Mouse (Mus musculus) MEL (cell line): ENCODE measurements around the gene Apol7e.

Source experiments
- CTCF ChIP-seq, 3 experiments: IDR thresholded peaks in 2 of 3; conservative IDR thresholded peaks in 1 of 3; 2 replicates each; pipeline ENCODE4 v1.5.1; 2011 to 2012; ENCODE audit warnings: low read length in 3 of 3, low read depth in 2 of 3, mild to moderate bottlenecking in 2 of 3, improper control_type of control experiment in 1 of 3, inconsistent platforms in 1 of 3, mixed read lengths in 1 of 3, moderate library complexity in 1 of 3; ENCODE audit not compliant: control insufficient read depth in 1 of 3, insufficient read depth in 1 of 3, poor library complexity in 1 of 3, severe bottlenecking in 1 of 3
- EP300 ChIP-seq, 2 experiments: IDR thresholded peaks; 2 replicates each; pipeline ENCODE4 v1.6.1; 2011; ENCODE audit warnings: improper control_type of control experiment in 2 of 2, low read length in 2 of 2, low read depth in 1 of 2, mild to moderate bottlenecking in 1 of 2
- ETS1 ChIP-seq: IDR thresholded peaks from 2 replicates; pipeline ENCODE4 v1.6.1; 2012; ENCODE audit warnings: low read depth, mild to moderate bottlenecking, inconsistent platforms, low read length, improper control_type of control experiment, moderate library complexity
- GABPA ChIP-seq: IDR thresholded peaks from 2 replicates; pipeline ENCODE4 v1.6.1; 2012; ENCODE audit warnings: low read depth, mild to moderate bottlenecking, inconsistent platforms, low read length, improper control_type of control experiment, moderate library complexity
- POLR2A ChIP-seq, 2 experiments: IDR thresholded peaks; 2 replicates each; pipeline ENCODE4 v1.6.1; 2011 to 2012; ENCODE audit warnings: low read length in 2 of 2, mild to moderate bottlenecking in 2 of 2, control low read depth in 1 of 2, improper control_type of control experiment in 1 of 2, low read depth in 1 of 2, moderate library complexity in 1 of 2; ENCODE audit not compliant: control insufficient read depth in 1 of 2, insufficient read depth in 1 of 2, poor library complexity in 1 of 2
- POLR2AphosphoS5 ChIP-seq: IDR thresholded peaks from 2 replicates; pipeline ENCODE4 v1.6.1; 2012; ENCODE audit warnings: low read depth, borderline replicate concordance, mild to moderate bottlenecking, inconsistent platforms, low read length, moderate library complexity, mixed read lengths
- TAL1 ChIP-seq: IDR thresholded peaks from 2 replicates; pipeline ENCODE4 v1.6.1; 2012; ENCODE audit warnings: mild to moderate bottlenecking, inconsistent platforms, low read length, moderate library complexity, mixed read lengths
- ZC3H11A ChIP-seq: IDR thresholded peaks from 2 replicates; pipeline ENCODE4 v1.6.1; 2012; ENCODE audit warnings: low read depth, mild to moderate bottlenecking, inconsistent platforms, low read length, improper control_type of control experiment

DNA sequence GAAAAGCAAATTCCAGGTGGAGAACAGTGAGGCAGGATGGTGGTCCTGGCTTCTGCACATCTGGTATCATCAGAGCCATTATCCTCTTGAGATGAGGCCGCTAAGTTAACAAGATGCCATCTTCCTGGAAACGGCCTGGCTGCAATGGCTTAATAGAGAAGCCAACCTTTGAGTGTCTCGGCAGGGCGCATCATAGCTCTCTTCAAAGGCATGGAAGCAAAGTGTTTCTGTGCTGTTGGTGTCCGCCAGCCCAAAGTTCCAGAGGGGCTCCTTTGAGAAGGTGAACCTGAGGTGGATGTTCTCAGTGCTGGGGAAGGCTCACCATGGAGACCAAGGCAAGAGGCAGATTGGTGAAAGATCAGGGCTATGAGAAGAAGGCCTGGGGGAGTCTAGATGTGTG lies 32.9 kb downstream of the Apol7e start:
- TF ChIP-seq ETS1 (no peak), ZC3H11A (no peak), EP300 (IDR thresholded peaks at IDR 0.05; ENCODE audit: low read depth in 1 of 2, low read length in 2 of 2) (no peak), CTCF (IDR thresholded peaks at IDR 0.05 in 2 of 3, conservative IDR thresholded peaks at IDR 0.05 in 1 of 3; ENCODE audit: control insufficient read depth in 1 of 3, insufficient read depth in 1 of 3, low read depth in 2 of 3, low read length in 3 of 3, poor library complexity in 1 of 3, severe bottlenecking in 1 of 3) (no peak), POLR2AphosphoS5 (no peak), GABPA (no peak), POLR2A (IDR thresholded peaks at IDR 0.05; ENCODE audit: control insufficient read depth in 1 of 2, insufficient read depth in 1 of 2, low read depth in 1 of 2, low read length in 2 of 2, poor library complexity in 1 of 2) (no peak), TAL1 (no peak)
